Mouse (Mus musculus): ENCODE measurements at regions not wholly inside any gene's neighbourhood (a gene's known extent, or its start where the extent isn't known, plus 50 kb on each side); places are given as distances from the start of the nearest gene placed in this dataset.

GRCm38 (mm10) chr3:37964083-37964482, 239.8 kb upstream of the Gm5148 start:
- no peak overlapping the region for H3K27ac ChIP-seq (ENCODE audit: low read depth, low read length)
- H3K9ac ChIP-seq (ENCODE audit: low read depth, low read length) = no peak overlapping the region
- no peak overlapping the region for H3K4me2 ChIP-seq (replicated peaks; ENCODE audit: low read depth)
- no peak overlapping the region for H3K4me3 ChIP-seq (ENCODE audit: low read depth, low read length)
- WGBS = 80% methylated on average over 5 of the region's 5 CpGs
- H3K4me1 ChIP-seq (replicated peaks; ENCODE audit: control insufficient read depth, insufficient read depth, low read length) = no peaks in the 10 kb centered on the region
- no peaks in the 10 kb centered on the region for H3K9me3 ChIP-seq (ENCODE audit: control insufficient read depth)
- ATAC-seq = no peak
- H3K36me3 ChIP-seq (ENCODE audit: control insufficient read depth, insufficient read depth) = no peaks in the 10 kb centered on the region
- H3K27me3 ChIP-seq (replicated peaks; ENCODE audit: control insufficient read depth, insufficient read depth, low read length) = no peaks in the 10 kb centered on the region
- TF ChIP-seq CTCF (IDR thresholded peaks at IDR 0.05; ENCODE audit: low read depth) = no peak

GRCm38 (mm10) chr3:37962811-37963210, 238.5 kb upstream of the Gm5148 start:
- no peaks in the 10 kb centered on the region for H3K36me3 ChIP-seq (ENCODE audit: control insufficient read depth, insufficient read depth)
- H3K9ac ChIP-seq (ENCODE audit: low read depth, low read length) = no peak overlapping the region
- H3K4me1 ChIP-seq (replicated peaks; ENCODE audit: control insufficient read depth, insufficient read depth, low read length) = no peaks in the 10 kb centered on the region
- H3K4me3 ChIP-seq (ENCODE audit: low read depth, low read length) = no peak overlapping the region
- ATAC-seq = 0 out of 2 replicates have a peak, but pooled peaks have one; percentile 26
- no peak overlapping the region for H3K27ac ChIP-seq (ENCODE audit: low read depth, low read length)
- WGBS = 34% methylated on average over 8 of the region's 8 CpGs
- H3K9me3 ChIP-seq (ENCODE audit: control insufficient read depth) = no peaks in the 10 kb centered on the region
- no peaks in the 10 kb centered on the region for H3K27me3 ChIP-seq (replicated peaks; ENCODE audit: control insufficient read depth, insufficient read depth, low read length)
- TF ChIP-seq CTCF (IDR thresholded peaks at IDR 0.05; ENCODE audit: low read depth) = no peak
- H3K4me2 ChIP-seq (replicated peaks; ENCODE audit: low read depth) = peak overlapping the region; percentile 49

- Histone ChIP-seq H3K4me2 (replicated peaks; ENCODE audit: low read depth) (peak overlapping the region; percentile 49), H3K9me3 (ENCODE audit: control insufficient read depth) (no peaks in the 10 kb centered on the region)
- WGBS = 38% methylated on average over 12 of the region's 12 CpGs
Measured at GRCm38 (mm10) chr3:37962043-37962810, 237.9 kb upstream of the Gm5148 start.

GRCm38 (mm10) chr3:37958361-37958978, 234.2 kb upstream of the Gm5148 start:
- H3K4me1 ChIP-seq (replicated peaks; ENCODE audit: control insufficient read depth, insufficient read depth, low read length) = no peaks in the 10 kb centered on the region
- no peak for TF ChIP-seq CTCF (IDR thresholded peaks at IDR 0.05; ENCODE audit: low read depth)
- peak; percentile 60; the same call in 1 of the 2 replicates for ATAC-seq
- H3K4me3 ChIP-seq (ENCODE audit: low read depth, low read length) = no peak overlapping the region
- no peak overlapping the region for H3K9ac ChIP-seq (ENCODE audit: low read depth, low read length)
- H3K36me3 ChIP-seq (ENCODE audit: control insufficient read depth, insufficient read depth) = no peaks in the 10 kb centered on the region
- H3K4me2 ChIP-seq (replicated peaks; ENCODE audit: low read depth) = no peak overlapping the region
- H3K27me3 ChIP-seq (replicated peaks; ENCODE audit: control insufficient read depth, insufficient read depth, low read length) = no peaks in the 10 kb centered on the region
- peaks cover 5% of the 10 kb centered on the region; the same call in 1 of the 2 replicates for H3K9me3 ChIP-seq (ENCODE audit: control insufficient read depth)
- H3K27ac ChIP-seq (ENCODE audit: low read depth, low read length) = no peak overlapping the region
- WGBS = 42% methylated on average over 6 of the region's 6 CpGs

More at GRCm38 (mm10) chr3:37962043-37962810, 237.9 kb upstream of the Gm5148 start:
- Histone ChIP-seq H3K4me1 (replicated peaks; ENCODE audit: control insufficient read depth, insufficient read depth, low read length) (no peaks in the 10 kb centered on the region), H3K27me3 (replicated peaks; ENCODE audit: control insufficient read depth, insufficient read depth, low read length) (no peaks in the 10 kb centered on the region), H3K4me3 (ENCODE audit: low read depth, low read length) (no peak overlapping the region), H3K9ac (ENCODE audit: low read depth, low read length) (no peak overlapping the region), H3K36me3 (ENCODE audit: control insufficient read depth, insufficient read depth) (no peaks in the 10 kb centered on the region), H3K27ac (ENCODE audit: low read depth, low read length) (no peak overlapping the region)
- peak; percentile 86 for ATAC-seq
- no peak for TF ChIP-seq CTCF (IDR thresholded peaks at IDR 0.05; ENCODE audit: low read depth)

GRCm38 (mm10) chr3:37956543-37956942, 232.3 kb upstream of the Gm5148 start:
- WGBS = 88% methylated on average over 6 of the region's 6 CpGs
- no peak overlapping the region for H3K27ac ChIP-seq (ENCODE audit: low read depth, low read length)
- H3K27me3 ChIP-seq (replicated peaks; ENCODE audit: control insufficient read depth, insufficient read depth, low read length) = no peaks in the 10 kb centered on the region
- H3K9ac ChIP-seq (ENCODE audit: low read depth, low read length) = no peak overlapping the region
- no peaks in the 10 kb centered on the region for H3K4me1 ChIP-seq (replicated peaks; ENCODE audit: control insufficient read depth, insufficient read depth, low read length)
- ATAC-seq = no peak
- H3K4me2 ChIP-seq (replicated peaks; ENCODE audit: low read depth) = no peak overlapping the region
- H3K36me3 ChIP-seq (ENCODE audit: control insufficient read depth, insufficient read depth) = no peaks in the 10 kb centered on the region
- TF ChIP-seq CTCF (IDR thresholded peaks at IDR 0.05; ENCODE audit: low read depth) = no peak
- peaks cover 5% of the 10 kb centered on the region; the same call in 1 of the 2 replicates for H3K9me3 ChIP-seq (ENCODE audit: control insufficient read depth)
- no peak overlapping the region for H3K4me3 ChIP-seq (ENCODE audit: low read depth, low read length)

- H3K4me3 ChIP-seq (ENCODE audit: low read depth, low read length) = no peak overlapping the region
- H3K27me3 ChIP-seq (replicated peaks; ENCODE audit: control insufficient read depth, insufficient read depth, low read length) = no peaks in the 10 kb centered on the region
- no peaks in the 10 kb centered on the region for H3K4me1 ChIP-seq (replicated peaks; ENCODE audit: control insufficient read depth, insufficient read depth, low read length)
- ATAC-seq = no peak
- WGBS = 58% methylated on average over 3 of the region's 3 CpGs
- H3K4me2 ChIP-seq (replicated peaks; ENCODE audit: low read depth) = no peak overlapping the region
- no peak overlapping the region for H3K9ac ChIP-seq (ENCODE audit: low read depth, low read length)
- H3K9me3 ChIP-seq (ENCODE audit: control insufficient read depth) = peaks cover 5% of the 10 kb centered on the region; the same call in 1 of the 2 replicates
- no peaks in the 10 kb centered on the region for H3K36me3 ChIP-seq (ENCODE audit: control insufficient read depth, insufficient read depth)
- TF ChIP-seq CTCF (IDR thresholded peaks at IDR 0.05; ENCODE audit: low read depth) = peak; percentile 77
- H3K27ac ChIP-seq (ENCODE audit: low read depth, low read length) = no peak overlapping the region
Measured at GRCm38 (mm10) chr3:37952891-37953290, 228.6 kb upstream of the Gm5148 start.
